Mouse (Mus musculus) layer of hippocampus, postnatal 10 days (tissue): Measurements from ENCODE around the gene Cul9. TPM values are rescaled to one million over a fixed set of nuclear protein-coding genes. Genes with fewer than 3 reads are reported as not detected.
"Not testable (repeated sequence)": the region's sequence is repeated elsewhere in the genome, so short reads cannot be mapped to it uniquely, and the experiment has no call there.

Source experiments
- DNase-seq, 2 experiments: peaks; one replicate each; pipeline ENCODE4 v3.0.0; 2021; ENCODE audit warnings: low spot score in 2 of 2
- total RNA-seq, 2 experiments: library from RNA; stranded (reverse); gene quantifications; 2 replicates each; pipeline ENCODE4 v1.2.3; 2021

Gene Cul9
- total RNA-seq, 2 experiments from 2014 or later: 42.1 to 52.6 TPM

- no peak for DNase-seq
Measured at GRCm38 (mm10) chr17:46505617-46506016, 40.6 kb downstream of the Cul9 start.

DNA sequence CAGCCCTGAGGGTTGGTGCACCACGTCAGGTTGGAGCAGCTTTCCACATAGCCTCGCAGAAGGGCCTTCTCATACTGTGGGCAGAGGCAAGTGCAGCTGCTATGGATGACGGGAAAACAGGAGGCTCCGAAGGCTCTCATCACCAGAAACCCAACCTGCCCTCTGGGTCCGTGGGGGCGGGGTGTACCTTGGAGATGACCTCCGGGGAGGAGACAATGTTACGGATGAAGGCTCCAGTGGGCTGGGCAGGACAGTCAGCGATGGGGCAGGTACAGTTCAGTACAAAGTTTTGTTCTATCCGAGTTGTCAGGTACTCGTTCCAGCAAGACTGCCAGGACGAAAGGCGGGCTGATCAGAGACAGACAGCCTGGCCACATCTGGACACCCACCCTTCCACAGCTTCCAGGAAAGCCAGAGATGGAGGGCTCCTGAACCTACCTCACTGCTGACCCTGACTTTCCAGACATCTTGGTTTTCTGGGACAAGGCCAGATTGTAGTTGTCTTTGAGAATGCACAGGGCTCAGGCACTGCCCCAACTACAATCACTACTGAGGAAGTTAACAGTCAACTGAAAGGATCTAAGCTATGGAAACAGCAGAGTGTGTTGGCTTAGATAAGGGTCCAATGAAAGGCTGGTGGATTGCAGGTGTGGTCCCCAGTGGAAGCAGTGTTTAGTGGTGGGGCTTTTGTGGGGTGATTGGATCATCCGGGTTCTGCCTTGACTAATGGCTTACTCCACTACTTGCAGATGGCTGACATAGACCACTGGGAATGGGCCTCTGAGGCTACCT is 42.1 kb downstream of the Cul9 start:
- no peak for DNase-seq

DNA sequence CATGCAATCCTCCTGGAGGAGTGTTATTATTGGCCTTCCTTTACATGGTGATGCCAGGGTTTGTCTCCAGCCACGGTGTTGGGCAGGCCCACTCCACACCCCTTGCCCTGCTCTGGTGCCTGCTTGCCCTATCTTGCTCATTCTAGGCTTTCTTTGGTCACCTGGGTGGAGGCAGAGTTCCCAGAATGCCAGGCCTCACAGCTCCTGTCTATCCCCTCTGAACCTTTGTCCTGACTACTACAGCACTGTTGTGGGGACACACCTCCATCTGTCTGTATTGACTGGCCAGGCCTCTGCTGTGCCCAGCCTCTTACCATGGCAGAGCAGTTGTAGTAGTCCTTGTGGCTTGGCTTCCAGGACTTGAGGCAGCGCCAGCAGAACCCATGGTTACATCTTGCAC is 43.4 kb downstream of the Cul9 start:
- DNase-seq: no peak

- DNase-seq: no peak
Measured at GRCm38 (mm10) chr17:46497956-46498355, 48.2 kb downstream of the Cul9 start.

DNA sequence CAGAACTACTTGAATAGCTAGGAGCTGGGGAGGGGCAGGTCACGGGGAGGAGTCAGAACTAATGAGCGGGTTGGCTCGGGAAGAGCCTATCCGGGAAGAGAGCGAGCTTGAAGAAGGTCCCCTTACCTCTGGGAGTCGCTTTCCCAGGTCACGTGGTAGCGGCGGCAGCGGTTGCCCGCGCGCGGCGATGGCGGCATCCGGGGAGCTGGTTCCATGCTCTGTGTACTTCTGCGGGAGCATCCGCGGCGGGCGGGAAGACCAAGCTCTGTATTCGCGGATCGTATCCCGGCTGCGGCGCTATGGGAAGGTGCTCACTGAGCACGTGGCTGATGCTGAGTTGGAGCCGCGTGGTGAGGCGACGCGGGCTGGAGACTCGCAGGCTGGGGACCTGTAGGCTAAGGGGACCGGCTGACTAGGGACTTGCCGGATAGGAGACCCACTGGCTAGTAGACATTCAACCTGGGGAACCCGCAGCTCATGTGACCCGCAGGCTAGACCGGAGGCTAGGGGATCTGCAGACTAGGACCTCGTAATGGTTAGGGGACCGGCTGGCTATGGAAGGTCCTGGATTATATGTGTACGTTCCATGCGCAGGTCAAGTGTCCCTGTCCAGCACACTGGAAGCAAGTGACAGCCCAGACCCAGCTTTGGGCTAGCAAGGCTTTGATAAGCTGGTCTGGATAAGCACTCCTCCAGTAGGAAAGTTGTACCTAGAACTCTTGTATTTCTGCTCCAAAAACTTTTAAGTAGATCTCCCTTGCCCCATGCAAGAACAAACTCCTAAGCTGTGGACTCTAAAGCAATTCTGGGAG is 49.4 kb downstream of the Cul9 start, which contains the start of gene Dnph1:
Gene Dnph1, plus strand, starts transcription at position 89 of the 812 bp plus-strand sequence.
- DNase-seq: peak; percentile 70 to 82

DNA sequence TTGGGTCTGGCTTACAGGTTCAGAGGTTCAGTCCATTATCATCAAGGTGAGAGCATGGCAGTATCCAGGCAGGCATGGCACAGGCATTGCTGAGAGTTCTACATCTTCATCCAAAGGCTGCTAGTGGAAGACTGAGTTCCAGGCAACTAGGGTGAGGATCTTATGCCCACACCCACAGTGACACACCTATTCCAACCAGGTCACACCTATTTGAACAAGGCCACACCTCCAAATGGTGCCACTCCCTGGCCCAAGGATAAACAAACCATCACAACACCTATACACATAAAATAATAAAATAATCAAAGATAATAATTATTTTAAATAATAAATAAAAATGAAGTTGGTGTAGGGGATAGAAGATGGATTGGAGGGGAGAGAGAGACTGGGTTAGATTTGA is 50.1 kb downstream of the Cul9 start:
- not testable (repeated sequence) for DNase-seq

- DNase-seq: no peak
Measured at GRCm38 (mm10) chr17:46495486-46495885, 50.7 kb downstream of the Cul9 start.

GRCm38 (mm10) chr17:46487431-46487830 is 58.8 kb downstream of the Cul9 start, which contains the start of gene Ttbk1:
Ttbk1 (minus strand) TSS chr17:46487675.
- DNase-seq: peak; percentile 56 to 74

GRCm38 (mm10) chr17:46486995-46487394 is 59.2 kb downstream of the Cul9 start:
- peak; percentile 32 to 40 for DNase-seq

DNA sequence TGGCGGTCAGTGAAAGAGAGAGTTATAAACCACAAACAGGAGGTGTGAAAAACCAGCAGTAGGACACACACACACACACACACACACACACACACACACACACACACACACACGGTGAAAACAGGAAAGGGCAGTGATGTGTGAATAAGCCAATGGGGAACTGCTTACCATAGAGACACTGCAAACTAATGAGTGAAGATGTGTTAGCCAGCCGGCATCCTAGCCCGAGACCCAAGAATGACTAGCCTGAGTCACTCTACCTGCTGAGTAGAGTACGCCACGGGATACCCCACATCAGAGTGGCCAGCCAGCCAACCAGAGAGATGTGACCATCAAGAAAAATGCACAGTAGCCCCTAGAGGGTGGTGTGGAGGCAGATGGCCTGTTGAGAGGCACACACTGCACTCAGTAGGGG is 61.7 kb downstream of the Cul9 start:
- DNase-seq: peak in 1 of 2 experiments; percentile 36

DNA sequence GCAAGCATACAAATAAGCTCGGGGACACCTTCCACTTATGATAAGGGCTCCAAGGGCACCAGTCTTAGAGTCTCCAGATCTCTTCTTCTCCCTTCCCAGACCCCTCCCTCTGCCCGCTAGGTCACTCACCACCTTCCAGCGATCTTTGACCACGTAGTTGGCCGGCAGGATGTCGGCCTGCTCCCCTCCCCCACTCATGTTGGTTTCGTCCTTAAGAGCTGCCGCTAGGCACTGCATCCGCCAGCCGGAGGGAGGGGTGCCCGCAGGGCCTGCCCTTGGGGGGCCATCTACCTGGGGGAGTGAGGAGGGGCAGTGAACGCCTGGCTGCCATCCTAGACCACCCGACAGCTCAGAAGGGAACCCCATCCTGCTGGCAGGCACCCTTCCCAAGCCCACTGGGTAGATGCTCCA is 62.2 kb downstream of the Cul9 start:
- DNase-seq: peak; percentile 33 to 44

DNA sequence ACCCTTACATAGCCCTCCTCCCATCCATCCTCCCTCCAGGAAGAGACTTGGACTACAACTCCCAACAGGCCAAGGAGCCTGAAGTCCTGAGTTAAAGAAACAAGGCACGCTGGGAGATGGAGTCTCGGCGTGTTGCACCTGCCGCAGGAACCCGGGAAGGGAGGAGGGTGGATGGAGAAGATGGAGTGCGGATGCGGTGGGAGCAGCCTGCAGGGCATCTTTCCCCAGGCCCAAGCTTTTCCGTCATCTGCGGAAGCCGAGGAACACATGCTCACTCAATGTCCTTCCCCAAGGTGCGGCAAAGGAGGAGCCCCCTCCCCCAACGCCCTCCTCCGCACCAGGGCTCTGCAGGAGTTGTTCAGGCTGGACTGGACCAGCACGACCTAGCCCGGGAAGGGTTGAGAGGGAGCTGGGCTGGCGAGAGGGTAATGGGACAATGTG is 62.6 kb downstream of the Cul9 start:
- peak; percentile 38 to 48 for DNase-seq

- DNase-seq: no peak
Measured at GRCm38 (mm10) chr17:46477286-46477685, 68.9 kb downstream of the Cul9 start.

GRCm38 (mm10) chr17:46476601-46477000 is 69.6 kb downstream of the Cul9 start:
- DNase-seq: no peak

GRCm38 (mm10) chr17:46467830-46468229 is 78.4 kb downstream of the Cul9 start:
- DNase-seq: no peak

- DNase-seq: no peak
Measured at GRCm38 (mm10) chr17:46462226-46462625, 84.0 kb downstream of the Cul9 start.

DNA sequence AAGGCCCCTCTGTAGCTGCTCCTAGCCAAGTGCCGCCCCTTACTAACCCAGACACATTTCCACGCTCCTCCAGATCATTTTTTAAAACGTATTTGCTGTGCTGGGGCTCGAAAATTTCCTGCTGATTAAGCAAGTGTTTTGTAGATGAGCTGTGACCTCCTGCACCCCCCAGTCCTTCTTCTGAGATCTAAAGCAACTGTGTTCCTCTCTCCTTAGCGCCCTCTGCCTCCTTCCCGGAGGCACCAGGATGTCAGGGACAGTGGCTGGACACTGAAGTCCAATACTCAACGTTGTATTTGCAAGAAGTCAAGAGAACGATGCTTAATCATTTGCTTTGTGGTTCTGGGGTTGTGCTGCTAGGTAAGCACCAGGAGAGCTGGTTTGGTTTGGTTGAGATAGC is 84.8 kb downstream of the Cul9 start:
- DNase-seq: no peak

DNA sequence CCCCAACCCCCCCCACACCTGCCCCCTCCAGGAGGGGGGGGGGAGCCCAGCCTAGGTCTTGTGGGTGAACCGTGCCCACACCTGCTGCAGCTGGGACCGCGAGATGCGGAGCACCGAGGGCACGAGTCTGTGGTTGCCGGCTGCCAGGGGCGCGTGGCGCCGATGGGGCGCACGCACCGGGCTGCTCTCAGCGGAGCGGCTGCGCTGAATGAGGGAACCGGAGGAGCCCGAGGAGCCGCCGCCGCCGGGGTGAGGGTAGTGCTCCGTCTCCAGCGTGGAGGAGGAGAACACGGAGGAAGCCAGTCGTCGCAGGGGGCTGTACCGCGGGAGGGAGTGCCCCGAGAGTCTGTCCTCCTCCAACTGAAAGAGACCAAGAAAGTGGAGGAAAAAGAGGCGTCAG is 85.5 kb downstream of the Cul9 start:
- DNase-seq: no peak

- DNase-seq: no peak
Measured at GRCm38 (mm10) chr17:46458439-46458838, 87.7 kb downstream of the Cul9 start.

- DNase-seq: peak; percentile 49 to 55
Measured at GRCm38 (mm10) chr17:46457791-46458190, 88.4 kb downstream of the Cul9 start.

GRCm38 (mm10) chr17:46455110-46455691 is 91.0 kb downstream of the Cul9 start:
- DNase-seq: peak; percentile 38 to 47

DNA sequence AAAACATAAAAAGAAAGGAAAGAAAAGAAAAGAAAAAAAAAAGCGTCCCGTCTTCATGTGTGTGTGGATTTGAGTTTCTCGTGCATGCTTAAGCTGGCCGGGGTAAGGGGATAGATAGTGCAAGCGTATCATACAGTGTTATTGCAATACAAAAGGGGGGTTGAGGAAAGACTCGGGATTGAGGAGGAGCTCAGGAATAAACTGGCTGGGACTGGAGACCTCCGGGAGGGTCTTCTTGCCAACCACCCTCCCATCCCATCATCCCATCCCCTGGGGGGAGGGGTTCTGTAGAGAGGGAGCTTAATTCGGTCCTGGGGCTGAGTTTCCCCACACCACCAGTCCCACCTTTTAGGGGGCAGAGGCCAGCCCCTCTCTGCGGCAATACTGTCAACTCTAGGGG is 91.6 kb downstream of the Cul9 start:
- DNase-seq: no peak
